Mouse (Mus musculus): ENCODE measurements around the gene Sh3pxd2a.

Gene Sh3pxd2a

GRCm38 (mm10) chr19:47464304-47465241, at the start of gene Sh3pxd2a:
Gene Sh3pxd2a, minus strand, starts transcription at chr19:47464401.
- DNase-seq, result no peak

GRCm38 (mm10) chr19:47513618-47513897, 49.4 kb upstream of the Sh3pxd2a start:
- DNase-seq, result peak; percentile 31

GRCm38 (mm10) chr19:47512794-47513617, 48.8 kb upstream of the Sh3pxd2a start:
- peak; percentile 36 for DNase-seq

GRCm38 (mm10) chr19:47511958-47512357, 47.8 kb upstream of the Sh3pxd2a start:
- DNase-seq, result no peak

- no peak for DNase-seq
Measured at GRCm38 (mm10) chr19:47511294-47511675, 47.1 kb upstream of the Sh3pxd2a start.

- peak; percentile 56 for DNase-seq
Measured at GRCm38 (mm10) chr19:47510473-47511293, 46.5 kb upstream of the Sh3pxd2a start.

GRCm38 (mm10) chr19:47510135-47510472, 45.9 kb upstream of the Sh3pxd2a start:
- no peak for DNase-seq

GRCm38 (mm10) chr19:47508771-47509281, 44.6 kb upstream of the Sh3pxd2a start:
- DNase-seq, result no peak

- DNase-seq, result no peak
Measured at GRCm38 (mm10) chr19:47508191-47508590, 44.0 kb upstream of the Sh3pxd2a start.

GRCm38 (mm10) chr19:47507128-47508121, 43.2 kb upstream of the Sh3pxd2a start:
- DNase-seq, result no peak

GRCm38 (mm10) chr19:47503625-47504024, 39.4 kb upstream of the Sh3pxd2a start:
- no peak for DNase-seq

- no peak for DNase-seq
Measured at GRCm38 (mm10) chr19:47502563-47502962, 38.4 kb upstream of the Sh3pxd2a start.

- DNase-seq, result no peak
Measured at GRCm38 (mm10) chr19:47500389-47501011, 36.3 kb upstream of the Sh3pxd2a start.

GRCm38 (mm10) chr19:47499841-47500240, 35.6 kb upstream of the Sh3pxd2a start:
- no peak for DNase-seq

GRCm38 (mm10) chr19:47498942-47499341, 34.7 kb upstream of the Sh3pxd2a start:
- no peak for DNase-seq

GRCm38 (mm10) chr19:47497736-47498135, 33.5 kb upstream of the Sh3pxd2a start:
- DNase-seq, result no peak

- no peak for DNase-seq
Measured at GRCm38 (mm10) chr19:47497313-47497712, 33.1 kb upstream of the Sh3pxd2a start.

- DNase-seq, result no peak
Measured at GRCm38 (mm10) chr19:47493017-47493997, 29.1 kb upstream of the Sh3pxd2a start.

- no peak for DNase-seq
Measured at GRCm38 (mm10) chr19:47492422-47492821, 28.2 kb upstream of the Sh3pxd2a start.

- DNase-seq, result no peak
Measured at GRCm38 (mm10) chr19:47491853-47492252, 27.7 kb upstream of the Sh3pxd2a start.
